Mouse (Mus musculus) heart, postnatal 0 days (tissue): ENCODE results near the gene Gas6.

ENCODE experiments used
- CTCF ChIP-seq: IDR thresholded peaks from 2 replicates; pipeline ENCODE4 v1.5.1; 2016; ENCODE audit warnings: antibody characterized with exemption, control low read depth, low read depth
- EP300 ChIP-seq: IDR thresholded peaks from 2 replicates; pipeline ENCODE4 v1.6.1; 2016; ENCODE audit warnings: antibody characterized with exemption, low read depth

GRCm38 (mm10) chr8:13419111-13419639 lies 75.1 kb downstream of the Gas6 start:
- TF ChIP-seq EP300 (no peak), CTCF (no peak)
